Mouse (Mus musculus): ENCODE measurements around the gene Ptprs. TPM values are rescaled to one million over a fixed set of nuclear protein-coding genes. Genes with fewer than 3 reads are reported as not detected.

Gene Ptprs
- polyA plus RNA-seq, 1 experiment from 2014 or later: 82.5 TPM

DNA sequence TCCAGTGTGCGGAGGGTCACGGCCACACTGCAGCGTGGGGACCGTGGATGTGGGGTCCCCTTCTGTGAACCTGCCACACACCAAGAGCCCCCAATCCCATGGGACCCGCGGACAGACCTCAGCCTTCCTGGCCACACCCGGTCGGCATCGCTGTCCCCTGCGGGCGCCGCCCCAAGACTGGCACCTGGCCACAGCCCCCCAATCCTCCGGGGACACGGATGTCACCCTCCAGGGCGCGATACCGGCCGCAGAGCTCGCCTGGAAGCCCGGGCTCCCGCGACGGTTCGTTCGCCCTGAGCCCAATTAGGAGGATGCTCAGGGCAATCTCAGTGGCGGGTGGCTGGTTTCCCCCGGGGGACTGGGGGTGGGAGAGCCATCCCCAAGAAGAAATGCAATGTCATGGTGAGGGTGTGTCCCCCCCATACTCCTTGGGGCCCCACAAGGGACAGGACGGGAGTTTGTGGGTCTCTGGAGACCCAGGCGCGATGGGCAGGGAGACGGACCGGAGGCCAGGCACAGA is 1.9 kb downstream of the Ptprs start:
- Histone ChIP-seq H3K4me2 (ENCODE audit: low read depth, severe bottlenecking) (peak overlapping the region; percentile 97), H3K27ac (replicated peaks; ENCODE audit: low read depth, low read length) (no peak overlapping the region), H3K4me1 (ENCODE audit: control insufficient read depth, insufficient read depth, low read length) (peaks cover 46% of the 10 kb centered on the region), H3K36me3 (ENCODE audit: control insufficient read depth, insufficient read depth, low read length) (no peaks in the 10 kb centered on the region), H3K27me3 (ENCODE audit: control insufficient read depth, insufficient read depth, low read length) (peaks cover 40% of the 10 kb centered on the region), H3K4me3 (ENCODE audit: low read depth, low read length) (peak overlapping the region; percentile 83), H3K9ac (ENCODE audit: low read length) (peak overlapping the region; percentile 47), H3K9me3 (ENCODE audit: control insufficient read depth, low read length) (no peaks in the 10 kb centered on the region)
- 5% methylated on average over 32 of the region's 32 CpGs for WGBS
- DNase-seq (ENCODE audit: low spot score) (peak; percentile 27), ATAC-seq (ENCODE audit: insufficient number of reproducible peaks, low FRiP score, low TSS enrichment, low read depth) (no peak)

DNA sequence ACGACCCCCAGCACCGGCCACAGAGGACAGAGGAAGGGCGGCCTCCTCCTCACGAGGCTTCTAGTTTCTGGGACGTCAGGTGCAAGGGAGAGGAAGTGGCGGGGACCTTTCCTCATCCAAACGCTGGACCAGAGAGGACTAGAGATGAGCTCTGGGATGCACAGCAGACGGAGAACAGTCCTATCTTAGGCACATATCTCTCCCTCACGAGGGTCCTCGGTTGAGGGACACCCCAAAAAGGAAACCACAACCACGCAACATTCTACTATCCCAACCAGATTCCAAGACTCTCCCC is 2.7 kb downstream of the Ptprs start:
- Histone ChIP-seq H3K4me1 (ENCODE audit: control insufficient read depth, insufficient read depth, low read length) (peaks cover 50% of the 10 kb centered on the region), H3K36me3 (ENCODE audit: control insufficient read depth, insufficient read depth, low read length) (no peaks in the 10 kb centered on the region), H3K9ac (ENCODE audit: low read length) (no peak overlapping the region), H3K27ac (replicated peaks; ENCODE audit: low read depth, low read length) (no peak overlapping the region), H3K4me3 (ENCODE audit: low read depth, low read length) (peak overlapping the region; percentile 83), H3K9me3 (ENCODE audit: control insufficient read depth, low read length) (no peaks in the 10 kb centered on the region), H3K27me3 (ENCODE audit: control insufficient read depth, insufficient read depth, low read length) (peaks cover 40% of the 10 kb centered on the region), H3K4me2 (ENCODE audit: low read depth, severe bottlenecking) (peak overlapping the region; percentile 97)
- WGBS: 3% methylated on average over 11 of the region's 11 CpGs
- DNase-seq (ENCODE audit: low spot score) (no peak), ATAC-seq (ENCODE audit: insufficient number of reproducible peaks, low FRiP score, low TSS enrichment, low read depth) (no peak)

DNA sequence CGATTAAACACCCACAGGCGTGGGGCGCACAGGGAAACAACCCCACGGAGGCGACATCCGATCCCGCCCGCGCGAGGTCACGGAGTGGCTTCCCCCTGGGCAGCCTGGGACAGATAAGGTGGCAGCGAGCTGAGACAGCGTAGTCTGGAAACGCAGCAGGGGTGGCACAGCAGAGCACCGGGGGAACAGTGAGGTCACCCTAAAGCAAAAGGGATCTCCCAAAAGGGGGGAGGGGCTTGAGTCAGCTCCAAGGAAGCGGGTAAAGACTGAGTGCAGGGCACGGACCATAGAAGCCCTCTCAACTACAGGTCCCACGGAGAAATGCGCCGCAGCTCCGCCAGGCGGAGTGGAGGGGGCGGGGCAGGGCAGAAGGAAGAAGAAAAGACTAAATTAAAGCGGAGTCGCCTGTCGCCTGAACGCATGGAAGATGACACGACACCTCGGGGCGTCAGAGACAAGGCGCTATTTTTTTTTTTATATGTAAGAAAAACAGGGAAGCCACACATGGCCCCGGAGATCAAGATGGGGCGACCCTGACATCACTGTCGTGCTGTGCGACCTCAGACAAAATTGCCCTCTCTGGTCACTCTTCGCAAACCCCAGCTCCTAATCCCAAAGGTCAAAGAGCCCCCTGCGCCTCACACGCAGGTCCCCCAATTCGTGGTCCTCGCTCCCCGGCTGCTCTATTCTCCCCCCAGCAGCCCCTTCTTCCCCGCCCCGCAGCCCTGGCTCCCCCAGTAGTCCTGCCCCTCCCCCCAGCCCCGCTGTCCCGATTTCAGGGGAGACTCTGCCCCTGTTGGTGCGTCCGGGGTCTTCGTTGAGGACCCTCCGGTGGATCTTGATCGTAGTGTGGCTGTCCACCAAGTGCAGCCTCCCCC is 3.3 kb downstream of the Ptprs start:
- DNase-seq (ENCODE audit: low spot score): peak; percentile 66
- WGBS: 2% methylated on average over 50 of the region's 50 CpGs
- Histone ChIP-seq H3K4me2 (ENCODE audit: low read depth, severe bottlenecking) (peak overlapping the region; percentile 97; the same call in 1 of the 2 replicates), H3K27me3 (ENCODE audit: control insufficient read depth, insufficient read depth, low read length) (peaks cover 40% of the 10 kb centered on the region), H3K36me3 (ENCODE audit: control insufficient read depth, insufficient read depth, low read length) (no peaks in the 10 kb centered on the region), H3K9me3 (ENCODE audit: control insufficient read depth, low read length) (no peaks in the 10 kb centered on the region), H3K9ac (ENCODE audit: low read length) (no peak overlapping the region), H3K27ac (replicated peaks; ENCODE audit: low read depth, low read length) (no peak overlapping the region), H3K4me3 (ENCODE audit: low read depth, low read length) (peak overlapping the region; percentile 83), H3K4me1 (ENCODE audit: control insufficient read depth, insufficient read depth, low read length) (peaks cover 50% of the 10 kb centered on the region)
- ATAC-seq (ENCODE audit: insufficient number of reproducible peaks, low FRiP score, low TSS enrichment, low read depth): no peak

DNA sequence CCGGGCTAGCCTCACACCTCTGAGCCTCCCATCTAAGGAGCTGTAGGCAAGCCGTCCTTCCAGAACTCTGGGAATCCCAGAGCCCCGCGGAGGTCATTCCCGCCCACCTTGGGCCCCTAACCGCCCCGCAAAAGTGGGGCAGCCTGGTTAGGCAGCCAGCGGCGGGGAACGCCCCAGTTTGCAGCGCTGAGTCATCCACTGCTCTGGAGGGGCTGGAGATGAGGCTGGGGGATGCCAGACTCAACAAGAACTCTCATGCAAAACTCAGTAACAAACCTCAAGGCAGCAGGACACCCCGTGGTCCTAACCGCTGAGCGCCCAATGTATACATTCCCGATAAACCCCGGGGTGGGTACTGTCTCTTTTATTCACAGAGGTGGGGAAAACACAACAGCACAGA is 4.2 kb downstream of the Ptprs start:
- Histone ChIP-seq H3K4me2 (ENCODE audit: low read depth, severe bottlenecking) (no peak overlapping the region), H3K9ac (ENCODE audit: low read length) (no peak overlapping the region), H3K4me1 (ENCODE audit: control insufficient read depth, insufficient read depth, low read length) (peaks cover 52% of the 10 kb centered on the region), H3K27ac (replicated peaks; ENCODE audit: low read depth, low read length) (no peak overlapping the region), H3K9me3 (ENCODE audit: control insufficient read depth, low read length) (no peaks in the 10 kb centered on the region), H3K36me3 (ENCODE audit: control insufficient read depth, insufficient read depth, low read length) (no peaks in the 10 kb centered on the region), H3K27me3 (ENCODE audit: control insufficient read depth, insufficient read depth, low read length) (peaks cover 40% of the 10 kb centered on the region), H3K4me3 (ENCODE audit: low read depth, low read length) (no peak overlapping the region)
- ATAC-seq (ENCODE audit: insufficient number of reproducible peaks, low FRiP score, low TSS enrichment, low read depth) (no peak), DNase-seq (ENCODE audit: low spot score) (peak; percentile 37)
- WGBS: 7% methylated on average over 16 of the region's 16 CpGs

DNA sequence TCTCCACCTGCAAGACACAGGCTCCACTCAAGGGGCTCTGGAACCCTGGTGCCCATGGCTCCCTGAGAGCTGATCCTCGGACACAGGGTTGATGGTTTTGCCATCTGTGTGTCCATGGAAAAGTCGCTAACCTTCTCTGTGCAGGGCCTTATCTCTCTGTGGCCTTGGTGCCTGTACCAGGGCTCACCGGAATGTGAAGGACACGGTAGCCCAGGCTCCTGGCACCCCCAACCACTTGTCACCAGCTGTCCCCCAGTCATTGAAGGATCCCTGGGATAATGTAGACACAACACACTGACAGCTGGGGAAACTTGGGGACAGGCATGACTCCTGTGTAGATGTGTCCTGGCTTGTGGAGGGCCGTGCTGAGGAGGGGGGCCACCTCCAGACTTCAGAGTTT is 5.1 kb downstream of the Ptprs start:
- 74% methylated on average over 5 of the region's 5 CpGs for WGBS
- ATAC-seq (ENCODE audit: insufficient number of reproducible peaks, low FRiP score, low TSS enrichment, low read depth) (no peak), DNase-seq (ENCODE audit: low spot score) (no peak)
- Histone ChIP-seq H3K27me3 (ENCODE audit: control insufficient read depth, insufficient read depth, low read length) (peaks cover 40% of the 10 kb centered on the region), H3K4me1 (ENCODE audit: control insufficient read depth, insufficient read depth, low read length) (peaks cover 52% of the 10 kb centered on the region), H3K4me3 (ENCODE audit: low read depth, low read length) (no peak overlapping the region), H3K36me3 (ENCODE audit: control insufficient read depth, insufficient read depth, low read length) (no peaks in the 10 kb centered on the region), H3K9ac (ENCODE audit: low read length) (no peak overlapping the region), H3K27ac (replicated peaks; ENCODE audit: low read depth, low read length) (no peak overlapping the region), H3K4me2 (ENCODE audit: low read depth, severe bottlenecking) (no peak overlapping the region), H3K9me3 (ENCODE audit: control insufficient read depth, low read length) (no peaks in the 10 kb centered on the region)

DNA sequence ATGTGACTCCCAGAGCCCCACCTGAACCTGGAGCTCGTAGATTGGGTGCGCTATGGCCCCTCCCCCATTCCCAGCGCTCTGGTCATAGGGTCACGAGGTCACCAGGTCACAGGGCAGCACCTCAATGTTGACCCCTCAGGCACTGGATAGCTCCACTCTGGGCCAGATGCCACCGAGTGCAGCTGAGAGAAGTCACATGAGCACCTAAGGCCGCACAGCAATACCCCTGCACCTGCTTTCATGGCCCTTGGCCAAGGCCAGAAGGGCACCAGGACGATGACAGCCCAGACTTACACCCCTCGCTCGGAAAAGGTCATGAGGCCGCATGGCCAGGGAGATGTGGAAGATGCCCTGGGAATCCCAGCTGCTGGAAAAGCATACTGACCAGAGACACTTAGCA is 5.7 kb downstream of the Ptprs start:
- Histone ChIP-seq H3K9me3 (ENCODE audit: control insufficient read depth, low read length) (no peaks in the 10 kb centered on the region), H3K4me3 (ENCODE audit: low read depth, low read length) (peak overlapping the region; percentile 25; the same call in 1 of the 2 replicates), H3K4me2 (ENCODE audit: low read depth, severe bottlenecking) (peak overlapping the region; percentile 60), H3K27ac (replicated peaks; ENCODE audit: low read depth, low read length) (no peak overlapping the region), H3K27me3 (ENCODE audit: control insufficient read depth, insufficient read depth, low read length) (peaks cover 37% of the 10 kb centered on the region), H3K9ac (ENCODE audit: low read length) (no peak overlapping the region), H3K4me1 (ENCODE audit: control insufficient read depth, insufficient read depth, low read length) (peaks cover 52% of the 10 kb centered on the region), H3K36me3 (ENCODE audit: control insufficient read depth, insufficient read depth, low read length) (no peaks in the 10 kb centered on the region)
- DNase-seq (ENCODE audit: low spot score) (no peak), ATAC-seq (ENCODE audit: insufficient number of reproducible peaks, low FRiP score, low TSS enrichment, low read depth) (no peak)
- WGBS: 8% methylated on average over 10 of the region's 10 CpGs

DNA sequence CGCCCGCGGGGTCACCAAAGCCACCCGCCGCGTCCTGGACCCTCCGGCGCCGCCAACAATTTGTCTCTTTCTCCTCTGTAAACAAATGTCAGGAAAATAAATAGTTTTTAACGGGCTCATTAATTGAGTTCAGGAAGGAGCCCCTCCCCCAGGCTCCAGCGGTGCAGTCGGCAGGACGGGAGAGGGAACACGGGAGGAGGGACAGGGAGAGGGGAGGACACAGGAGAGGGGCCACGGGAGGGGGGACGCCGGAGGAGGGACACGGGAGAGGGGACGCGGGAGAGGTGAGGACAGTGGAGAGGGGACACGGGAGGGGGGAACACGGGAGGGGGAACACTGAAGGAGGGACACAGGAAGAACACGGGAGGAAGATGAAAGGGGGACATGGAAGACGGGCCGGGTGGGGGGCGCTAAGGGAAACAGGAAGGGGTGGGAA is 6.3 kb downstream of the Ptprs start:
- Histone ChIP-seq H3K36me3 (ENCODE audit: control insufficient read depth, insufficient read depth, low read length) (no peaks in the 10 kb centered on the region), H3K4me1 (ENCODE audit: control insufficient read depth, insufficient read depth, low read length) (peaks cover 46% of the 10 kb centered on the region), H3K9me3 (ENCODE audit: control insufficient read depth, low read length) (no peaks in the 10 kb centered on the region), H3K27ac (replicated peaks; ENCODE audit: low read depth, low read length) (no peak overlapping the region), H3K4me3 (ENCODE audit: low read depth, low read length) (peak overlapping the region; percentile 25), H3K4me2 (ENCODE audit: low read depth, severe bottlenecking) (peak overlapping the region; percentile 60), H3K27me3 (ENCODE audit: control insufficient read depth, insufficient read depth, low read length) (peaks cover 33% of the 10 kb centered on the region), H3K9ac (ENCODE audit: low read length) (peak overlapping the region; percentile 7; the same call in 1 of the 2 replicates)
- WGBS: under 1% methylated on average over 26 of the region's 26 CpGs
- no peak for ATAC-seq (ENCODE audit: insufficient number of reproducible peaks, low FRiP score, low TSS enrichment, low read depth)
- peak; percentile 43 for DNase-seq (ENCODE audit: low spot score)

DNA sequence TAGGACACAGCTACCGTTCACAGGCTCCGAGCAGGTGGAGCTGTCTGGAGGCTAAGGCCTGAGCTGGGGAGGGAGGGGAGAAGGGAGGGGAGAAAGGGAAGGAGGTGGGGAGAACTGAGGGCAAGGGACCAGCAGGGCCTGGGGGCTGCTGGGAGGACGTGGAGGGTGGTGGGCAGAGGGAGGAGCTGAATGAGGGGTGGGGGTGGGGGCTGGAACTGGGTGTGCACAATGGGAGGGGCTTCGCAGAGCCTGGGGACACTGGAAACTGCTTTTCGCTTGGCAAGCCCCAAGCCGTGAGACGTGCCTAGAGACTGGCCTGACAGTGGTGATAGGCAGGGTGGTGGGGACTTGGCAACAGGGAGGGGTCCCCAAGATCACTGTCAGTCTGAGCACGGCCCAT is 7.0 kb downstream of the Ptprs start:
- peaks cover 25% of the 10 kb centered on the region for H3K27me3 ChIP-seq (ENCODE audit: control insufficient read depth, insufficient read depth, low read length)
- ATAC-seq (ENCODE audit: insufficient number of reproducible peaks, low FRiP score, low TSS enrichment, low read depth) (no peak), DNase-seq (ENCODE audit: low spot score) (no peak)
- H3K4me3 ChIP-seq (ENCODE audit: low read depth, low read length): no peak overlapping the region
- peaks cover 39% of the 10 kb centered on the region for H3K4me1 ChIP-seq (ENCODE audit: control insufficient read depth, insufficient read depth, low read length)
- no peaks in the 10 kb centered on the region for H3K9me3 ChIP-seq (ENCODE audit: control insufficient read depth, low read length)
- no peak overlapping the region for H3K4me2 ChIP-seq (ENCODE audit: low read depth, severe bottlenecking)
- H3K9ac ChIP-seq (ENCODE audit: low read length): no peak overlapping the region
- WGBS: 21% methylated on average over 8 of the region's 8 CpGs
- no peaks in the 10 kb centered on the region for H3K36me3 ChIP-seq (ENCODE audit: control insufficient read depth, insufficient read depth, low read length)
- H3K27ac ChIP-seq (replicated peaks; ENCODE audit: low read depth, low read length): no peak overlapping the region

All from limb, embryonic 11.5 days (tissue).